26 mouse cellular contexts compared by ENCODE assay signal in the genomic region with DNA sequence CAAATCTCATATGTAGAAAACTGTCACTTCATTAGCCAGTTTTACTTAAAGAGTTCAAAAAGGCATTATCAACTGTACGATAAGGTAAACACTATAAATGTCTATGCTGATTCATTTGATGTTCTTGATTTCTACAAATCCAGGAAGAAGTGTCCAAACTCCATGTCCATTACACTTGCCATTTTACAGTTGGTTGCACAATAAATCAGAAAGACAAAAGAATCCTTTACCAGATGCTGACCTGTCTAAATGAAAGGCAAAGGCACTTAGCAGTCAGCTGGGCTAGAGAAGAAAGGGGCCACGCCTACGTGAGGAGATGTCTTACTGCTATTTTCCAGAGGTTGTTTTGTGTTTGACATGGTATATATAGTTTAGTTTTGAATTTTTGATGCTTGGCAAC. TPM values are rescaled to one million over a fixed set of nuclear protein-coding genes. Genes with fewer than 3 reads are reported as not detected.
A peak's percentile ranks its signal among the peaks of the same experiment; 100 is the strongest.
DNase-seq lines count a peak whose midpoint lies in the region; TF ChIP-seq lines count a peak whose summit lies in the region.
"Had no signal": no experiment of that assay in that cellular context is flagged by ENCODE, and none has a peak within 500 bp of the region (broad histone marks: within the 10 kb centered on the region; RNA-seq: fewer than 3 reads in every experiment).

No protein-coding gene starts in this region.

- H3ac ChIP-seq in C2C12 (ENCODE audit: control insufficient read depth, insufficient read length, low read depth) (no peak overlapping the region), myocyte (ENCODE audit: control insufficient read depth, insufficient read length) (no peak overlapping the region)

- no peak overlapping the region for H3K4me3 ChIP-seq in C2C12 (ENCODE audit: insufficient read depth, poor library complexity, severe bottlenecking)
- no peak overlapping the region for H3K4me3 ChIP-seq in myocyte
- no peak overlapping the region for H3K4me3 ChIP-seq in limb, embryonic 10.5 days
- H3K4me3 ChIP-seq: embryonic facial prominence, embryonic 10.5 days; embryonic facial prominence, embryonic 12.5 days; erythroblast, embryonic 14.5 days; forebrain, embryonic 10.5 days; forebrain, embryonic 12.5 days had no signal

- H3K27ac ChIP-seq in limb, embryonic 10.5 days = no peak overlapping the region
- H3K27ac ChIP-seq: embryonic facial prominence, embryonic 10.5 days; embryonic facial prominence, embryonic 12.5 days; forebrain, embryonic 10.5 days; forebrain, embryonic 12.5 days had no signal

- 92% methylated on average over 3 of the region's 3 CpGs for WGBS in limb, embryonic 10.5 days

- no peaks in the 10 kb centered on the region for H3K4me1 ChIP-seq in limb, embryonic 10.5 days
- H3K4me1 ChIP-seq: embryonic facial prominence, embryonic 10.5 days; embryonic facial prominence, embryonic 12.5 days; forebrain, embryonic 10.5 days; forebrain, embryonic 12.5 days had no signal

- no peak for TF ChIP-seq POLR2A in myocyte (IDR thresholded peaks at IDR 0.05; ENCODE audit: insufficient read length, low read depth)

- no peaks in the 10 kb centered on the region for H3K79me2 ChIP-seq in C2C12 (ENCODE audit: control insufficient read depth, insufficient read depth)
- H3K79me2 ChIP-seq in myocyte (ENCODE audit: control insufficient read depth, insufficient read depth) = no peaks in the 10 kb centered on the region

- no peak for TF ChIP-seq CTCF in C2C12 (IDR thresholded peaks at IDR 0.05; ENCODE audit: control insufficient read depth, insufficient read depth, insufficient read length)

- H3K36me3 ChIP-seq in C2C12 (ENCODE audit: control insufficient read depth, insufficient read depth) = no peaks in the 10 kb centered on the region
- no peaks in the 10 kb centered on the region for H3K36me3 ChIP-seq in myocyte (ENCODE audit: control insufficient read depth, insufficient read depth)
- H3K36me3 ChIP-seq in limb, embryonic 10.5 days = no peaks in the 10 kb centered on the region
- H3K36me3 ChIP-seq: embryonic facial prominence, embryonic 10.5 days; embryonic facial prominence, embryonic 12.5 days; forebrain, embryonic 10.5 days; forebrain, embryonic 12.5 days had no signal

- H3K4me2 ChIP-seq in myocyte (ENCODE audit: low read depth) = peak overlapping the region; percentile 39
- H3K4me2 ChIP-seq: embryonic facial prominence, embryonic 12.5 days; forebrain, embryonic 12.5 days had no signal

- no peaks in the 10 kb centered on the region for H3K79me3 ChIP-seq in C2C12 (ENCODE audit: low read depth)

- H3K27me3 ChIP-seq in C2C12 (ENCODE audit: control insufficient read depth, insufficient read depth, insufficient read length) (no peaks in the 10 kb centered on the region), myocyte (ENCODE audit: control insufficient read depth, insufficient read depth, insufficient read length) (no peaks in the 10 kb centered on the region)
- H3K27me3 ChIP-seq in limb, embryonic 10.5 days (ENCODE audit: low read depth, poor library complexity, severe bottlenecking) = no peaks in the 10 kb centered on the region
- H3K27me3 ChIP-seq: embryonic facial prominence, embryonic 12.5 days; forebrain, embryonic 12.5 days; Patski had no signal

- peak; percentile 10 for DNase-seq in R1 (ENCODE audit: low read depth, low spot score)
- peak; percentile 12 for DNase-seq in retina, postnatal 1 day
- no peak for DNase-seq in cerebellum, adult 11-12 months
- no peak for DNase-seq in limb, embryonic 10.5 days (ENCODE audit: low spot score)
- no peak for DNase-seq in cerebellum, adult 9-10 months
- DNase-seq in adrenal gland, adult (ENCODE audit: inconsistent age in 2 of 2, low spot score in 1 of 2) = no peak
- DNase-seq: adrenal gland, adult 8-10 months; adrenal gland, postnatal 14 days; adrenal gland, postnatal 36 days; B cell, adult 2 months; cerebellum, adult 18-20 months; cerebellum, adult 8-10 months; cerebellum, postnatal 10 days; cerebellum, postnatal 25 days; forebrain, postnatal 0 days had no signal

- H3K9me3 ChIP-seq in limb, embryonic 10.5 days (replicated peaks) = no peaks in the 10 kb centered on the region
- H3K9me3 ChIP-seq: embryonic facial prominence, embryonic 10.5 days; embryonic facial prominence, embryonic 12.5 days; forebrain, embryonic 10.5 days; forebrain, embryonic 12.5 days had no signal

TF ChIP-seq in C2C12, 6 proteins besides CTCF, POLR2A, EP300 and RAD21:
- no peak for TF ChIP-seq MYOD1 (IDR thresholded peaks at IDR 0.05; ENCODE audit: control insufficient read depth, insufficient read length, low read depth)
- no peak for TF ChIP-seq MYOG (IDR thresholded peaks at IDR 0.05; ENCODE audit: control insufficient read depth, extremely low read depth, insufficient read length)
- TF ChIP-seq USF1 (IDR thresholded peaks at IDR 0.05; ENCODE audit: low read depth) = no peak
- no peak for TF ChIP-seq MAX (IDR thresholded peaks at IDR 0.05)
- TF ChIP-seq FOSL1 (IDR thresholded peaks at IDR 0.05; ENCODE audit: insufficient read depth, low read length, poor library complexity, severe bottlenecking) = no peak
- TF ChIP-seq CEBPB (IDR thresholded peaks at IDR 0.05; ENCODE audit: low read depth) = peak; percentile 88

TF ChIP-seq in myocyte, 11 proteins besides CTCF, POLR2A, EP300 and RAD21:
- TF ChIP-seq MYOD1 (IDR thresholded peaks at IDR 0.05; ENCODE audit: control insufficient read depth in 1 of 3, insufficient read length in 2 of 3, low read depth in 2 of 3) (no peak), REST (IDR thresholded peaks at IDR 0.05; ENCODE audit: insufficient read depth, insufficient read length) (no peak), CEBPB (IDR thresholded peaks at IDR 0.05; ENCODE audit: insufficient read depth, poor library complexity, severe bottlenecking) (peak; percentile 77)

RNA-seq across cellular contexts. Expression of gene Tmprss11c, which starts 44.8 kb away (rescaled TPM):
- polyA plus RNA-seq in C2C12 (2012; fragmentation: generic; extraction: Trizol) (not detected), myocyte (2012; fragmentation: generic; extraction: Trizol) (not detected)
- not detected in 2 replicates for polyA plus RNA-seq in limb, embryonic 10.5 days (2016; fragmentation: Nextera tagmentation; extraction: Ambion mirVana)
- polyA plus RNA-seq: cortical plate, adult 2 months; embryonic facial prominence, embryonic 10.5 days; embryonic facial prominence, embryonic 12.5 days; embryonic facial prominence, embryonic 14.5 days; erythroblast, embryonic 14.5 days; forebrain, embryonic 10.5 days; forebrain, embryonic 12.5 days; forebrain, embryonic 14.5 days; forebrain, postnatal 0 days; Patski had no signal

RNA-seq across cellular contexts. Expression of gene Gnrhr, which starts 46.6 kb away (rescaled TPM):
- polyA plus RNA-seq in C2C12 (2012; fragmentation: generic; extraction: Trizol) = not detected
- not detected for polyA plus RNA-seq in myocyte (2012; fragmentation: generic; extraction: Trizol)
- not detected in 2 replicates for polyA plus RNA-seq in limb, embryonic 10.5 days (2016; fragmentation: Nextera tagmentation; extraction: Ambion mirVana)
- polyA plus RNA-seq: cortical plate, adult 2 months; embryonic facial prominence, embryonic 10.5 days; embryonic facial prominence, embryonic 12.5 days; embryonic facial prominence, embryonic 14.5 days; erythroblast, embryonic 14.5 days; forebrain, embryonic 10.5 days; forebrain, embryonic 12.5 days; forebrain, embryonic 14.5 days; forebrain, postnatal 0 days; Patski had no signal

Comparison
In these comparisons a context has a peak if more than half of its experiments do, and no peak if none do; other contexts are left out.
1. DNase-seq: peak in R1 (single experiment) and retina, postnatal 1 day (single experiment); none in cerebellum, adult 11-12 months (single experiment), limb, embryonic 10.5 days (single experiment), cerebellum, adult 9-10 months (single experiment) and adrenal gland, adult (0 of 2).